Mouse (Mus musculus): ENCODE results near the gene Evpl.

The Evpl gene

GRCm38 (mm10) chr11:116255090-116255981 lies 17.5 kb upstream of the Evpl start:
- DNase-seq (ENCODE audit: low spot score), result no peak

DNA sequence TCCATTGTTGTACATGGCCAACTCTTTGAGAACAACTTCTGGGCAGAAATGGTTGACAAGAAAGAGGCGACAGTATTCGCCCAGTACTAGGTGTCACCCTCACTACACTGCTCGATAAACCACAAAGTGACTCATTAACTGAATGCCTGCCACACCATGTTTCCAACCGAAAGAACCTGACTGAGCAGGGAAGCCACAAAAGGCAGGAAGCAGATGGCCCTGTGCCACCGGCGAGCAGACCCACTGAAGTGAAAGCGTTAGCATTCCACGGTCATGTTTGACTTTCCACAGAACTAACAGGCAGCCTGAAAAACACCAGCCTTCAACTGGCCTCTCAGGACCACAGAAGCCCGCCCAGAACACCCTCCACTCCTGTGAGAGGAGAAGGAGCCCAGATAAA lies 16.8 kb upstream of the Evpl start:
- no peak for DNase-seq (ENCODE audit: low spot score)

DNA sequence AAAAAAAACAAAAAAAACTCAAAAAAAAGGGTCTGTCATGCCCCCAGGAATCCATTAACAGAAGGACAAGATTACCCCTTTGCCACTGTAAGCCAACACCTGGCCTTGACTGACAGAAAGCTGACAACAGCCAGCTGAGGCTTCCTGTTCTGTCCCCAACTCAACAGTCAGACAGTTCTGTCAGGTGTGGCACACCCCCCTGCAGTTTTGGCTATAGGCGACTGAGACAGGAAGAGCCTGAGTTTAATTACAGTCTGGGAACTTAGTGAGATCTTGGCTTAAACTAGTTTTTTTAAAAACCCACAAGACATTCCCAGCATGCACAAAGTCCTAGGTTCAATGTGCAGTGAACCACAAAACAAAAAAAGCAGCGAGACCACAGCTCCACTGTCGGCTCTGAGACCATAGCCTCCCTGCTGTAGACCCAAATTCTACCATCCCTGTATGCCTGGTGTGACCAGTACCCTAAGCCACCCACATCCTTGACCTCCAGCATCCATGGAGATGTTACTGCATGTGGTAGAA lies 15.3 kb upstream of the Evpl start:
- no peak for DNase-seq (ENCODE audit: low spot score)

GRCm38 (mm10) chr11:116250898-116251297 lies 13.0 kb upstream of the Evpl start:
- DNase-seq (ENCODE audit: low spot score), result no peak

GRCm38 (mm10) chr11:116247502-116248222 lies 9.8 kb upstream of the Evpl start:
- no peak for DNase-seq (ENCODE audit: low spot score)

- no peak for DNase-seq (ENCODE audit: low spot score)
Observed at GRCm38 (mm10) chr11:116245616-116246015, 7.7 kb upstream of the Evpl start.

DNA sequence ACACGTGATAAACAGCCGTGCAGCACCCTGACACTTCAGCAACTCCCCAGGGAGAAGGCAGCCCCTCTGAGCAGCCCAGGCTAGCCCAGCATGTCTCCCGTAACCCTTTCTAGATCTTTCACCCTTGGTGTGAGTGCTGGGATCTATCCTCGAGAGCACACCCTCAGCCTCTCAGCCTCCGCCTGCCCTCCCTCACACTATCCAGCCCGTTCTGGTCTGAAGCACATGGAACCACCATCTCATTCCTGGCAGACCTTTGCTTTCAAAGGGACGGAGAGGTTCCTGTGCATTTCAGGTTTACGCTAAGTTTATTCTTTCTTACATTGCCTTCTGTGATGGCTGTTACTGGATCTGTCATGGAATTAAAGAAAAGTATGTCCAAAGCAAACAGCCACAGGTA lies 6.7 kb upstream of the Evpl start:
- no peak for DNase-seq (ENCODE audit: low spot score)

GRCm38 (mm10) chr11:116241744-116242235 lies 3.9 kb upstream of the Evpl start:
- no peak for DNase-seq (ENCODE audit: low spot score)

DNA sequence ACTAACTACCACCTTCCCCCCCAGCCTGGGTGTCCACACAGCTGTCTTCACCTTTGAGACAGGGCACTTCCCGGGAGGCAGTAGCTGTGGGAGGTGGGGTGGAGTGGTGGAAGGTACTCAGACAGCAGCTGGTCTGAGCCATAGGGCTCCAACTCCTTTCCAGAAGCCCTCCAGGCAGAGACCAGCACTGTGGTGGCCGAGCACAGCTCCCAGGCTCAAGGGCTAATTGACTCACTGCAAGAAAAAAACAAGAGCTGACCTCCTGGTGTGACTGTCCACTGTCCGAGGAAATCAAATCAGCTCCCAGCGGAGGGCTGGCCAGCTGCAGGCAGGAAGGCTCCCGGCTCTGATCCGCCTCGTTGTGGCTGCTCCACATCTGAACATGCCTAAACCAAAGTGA lies 1.9 kb upstream of the Evpl start:
- DNase-seq (ENCODE audit: low spot score), result no peak

GRCm38 (mm10) chr11:116234901-116235300 lies 3.0 kb downstream of the Evpl start:
- no peak for DNase-seq (ENCODE audit: low spot score)

DNA sequence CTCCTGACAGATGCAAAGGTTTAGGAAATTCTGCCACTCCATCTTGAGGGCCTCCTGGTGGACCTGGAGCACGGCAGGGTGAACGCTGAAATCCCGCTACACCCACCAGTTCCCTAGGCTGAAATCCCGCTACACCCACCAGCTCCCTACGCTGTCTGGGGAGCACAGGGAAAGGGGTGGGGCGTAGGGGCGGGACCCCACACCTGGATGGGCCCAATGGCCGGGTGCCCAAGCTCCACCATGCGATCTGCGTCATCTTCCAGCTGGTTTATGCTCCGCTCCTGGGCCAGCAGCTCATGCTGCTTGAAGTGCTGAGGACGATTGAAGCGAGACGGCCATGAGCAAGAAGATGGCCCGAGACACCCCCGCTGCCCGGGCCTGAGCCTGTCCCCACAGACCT lies 5.5 kb downstream of the Evpl start:
- no peak for DNase-seq (ENCODE audit: low spot score)

DNA sequence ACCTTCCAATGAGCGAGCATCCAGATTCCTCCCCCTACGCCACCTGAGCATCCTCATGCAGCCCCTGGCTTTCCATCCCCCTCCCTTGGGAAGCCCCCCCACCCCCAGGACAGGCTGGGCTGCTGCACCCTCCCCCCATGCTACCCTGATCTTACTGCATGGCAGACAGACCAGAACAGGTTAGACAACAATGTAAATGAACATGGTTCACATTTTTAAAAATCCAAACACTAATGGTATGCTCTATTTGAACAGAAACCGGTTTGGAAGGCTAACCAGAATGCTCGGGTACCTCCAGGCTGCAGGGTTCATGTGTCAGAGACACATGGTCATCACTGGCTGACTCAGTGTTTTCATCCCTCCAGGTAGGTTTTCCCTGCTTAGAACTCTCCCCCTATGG lies 9.2 kb downstream of the Evpl start:
- no peak for DNase-seq (ENCODE audit: low spot score)

GRCm38 (mm10) chr11:116226414-116226813 lies 11.5 kb downstream of the Evpl start:
- DNase-seq (ENCODE audit: low spot score), result no peak

DNA sequence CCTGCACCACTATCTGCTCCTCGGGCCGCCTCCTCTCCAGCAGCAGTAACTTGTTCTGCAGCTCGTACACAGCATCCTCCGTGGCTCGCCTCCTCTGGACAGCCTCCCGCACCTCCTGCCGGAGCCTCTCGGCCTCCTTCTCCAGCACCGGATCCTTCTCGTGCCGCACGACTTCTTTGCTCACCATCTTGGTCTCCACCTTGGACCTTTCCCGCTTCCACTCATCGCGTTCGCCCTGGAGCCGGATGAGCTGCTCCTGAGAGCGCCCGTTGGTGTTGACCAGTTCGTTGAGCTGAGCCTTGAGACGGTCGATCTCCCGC lies 15.2 kb downstream of the Evpl start:
- DNase-seq (ENCODE audit: low spot score), result no peak

- no peak for DNase-seq (ENCODE audit: low spot score)
Observed at GRCm38 (mm10) chr11:116221931-116222739, 15.7 kb downstream of the Evpl start.

GRCm38 (mm10) chr11:116219885-116220284 lies 18.0 kb downstream of the Evpl start:
- no peak for DNase-seq (ENCODE audit: low spot score)

GRCm38 (mm10) chr11:116218737-116219400 lies 19.0 kb downstream of the Evpl start:
- DNase-seq (ENCODE audit: low spot score), result peak; percentile 83

DNA sequence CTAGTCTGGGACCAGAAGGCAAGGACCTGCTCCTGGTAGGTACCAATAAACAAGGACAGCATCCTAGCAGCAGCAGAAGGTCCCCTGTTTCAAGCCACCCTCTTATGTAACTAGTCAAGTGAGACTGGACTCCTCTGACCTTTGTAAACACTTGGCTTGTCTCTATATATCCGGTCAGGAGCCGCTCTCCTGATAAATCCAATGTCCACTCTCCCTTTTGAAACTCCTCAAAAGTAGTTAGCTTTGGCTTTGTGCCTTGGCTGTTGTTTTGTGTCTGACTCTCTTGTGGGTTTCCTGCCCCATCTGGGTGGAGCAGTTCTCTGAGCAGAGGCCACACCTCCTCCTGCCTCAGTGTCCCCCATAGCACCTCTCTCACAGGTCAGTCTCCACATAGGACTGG lies 19.6 kb downstream of the Evpl start:
- no peak for DNase-seq (ENCODE audit: low spot score)

- no peak for DNase-seq (ENCODE audit: low spot score)
Observed at GRCm38 (mm10) chr11:116216549-116216948, 21.3 kb downstream of the Evpl start.

DNA sequence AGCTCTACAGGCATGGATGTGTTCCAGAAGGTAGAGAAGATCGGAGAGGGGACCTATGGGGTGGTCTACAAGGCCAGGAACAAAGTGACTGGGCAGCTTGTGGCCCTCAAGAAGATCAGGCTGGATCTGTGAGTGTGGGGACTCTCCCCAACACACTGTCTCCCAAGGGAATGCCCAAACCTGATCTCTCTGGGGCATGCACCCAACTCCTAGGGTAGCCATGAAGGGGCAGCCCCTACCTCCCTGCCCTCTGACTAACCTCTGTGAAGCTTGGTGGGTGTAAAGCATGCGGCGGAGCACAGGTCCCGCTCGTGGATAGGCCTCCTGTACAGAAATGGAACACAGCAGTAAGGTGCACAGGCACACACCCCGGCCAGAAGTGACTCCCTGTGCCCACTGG lies 21.9 kb downstream of the Evpl start:
- DNase-seq (ENCODE audit: low spot score), result no peak

DNA sequence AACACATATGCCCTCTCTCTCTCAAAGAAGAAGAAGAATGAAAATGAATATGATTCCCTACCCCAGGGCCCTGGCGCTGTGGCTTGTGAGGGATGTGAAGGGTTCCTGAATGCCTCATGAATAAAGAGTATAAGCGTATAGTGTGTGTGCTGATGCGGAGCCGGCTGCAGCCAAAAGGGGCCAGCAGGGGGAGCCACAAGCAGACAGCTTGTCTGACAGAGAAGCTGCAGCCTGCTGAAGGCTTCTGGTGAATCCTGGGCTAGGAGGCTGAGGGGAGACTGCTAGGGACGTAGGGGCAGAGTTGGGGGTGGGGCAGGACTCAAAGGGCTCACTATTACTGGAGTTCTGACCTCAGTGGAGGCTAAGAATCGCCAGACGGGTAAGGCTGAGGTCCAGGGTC lies 22.7 kb downstream of the Evpl start:
- DNase-seq (ENCODE audit: low spot score), result no peak

All from ovary, adult 18-20 months (tissue).